Mouse (Mus musculus): ENCODE results near the gene Cacna1d.

The Cacna1d gene

DNA sequence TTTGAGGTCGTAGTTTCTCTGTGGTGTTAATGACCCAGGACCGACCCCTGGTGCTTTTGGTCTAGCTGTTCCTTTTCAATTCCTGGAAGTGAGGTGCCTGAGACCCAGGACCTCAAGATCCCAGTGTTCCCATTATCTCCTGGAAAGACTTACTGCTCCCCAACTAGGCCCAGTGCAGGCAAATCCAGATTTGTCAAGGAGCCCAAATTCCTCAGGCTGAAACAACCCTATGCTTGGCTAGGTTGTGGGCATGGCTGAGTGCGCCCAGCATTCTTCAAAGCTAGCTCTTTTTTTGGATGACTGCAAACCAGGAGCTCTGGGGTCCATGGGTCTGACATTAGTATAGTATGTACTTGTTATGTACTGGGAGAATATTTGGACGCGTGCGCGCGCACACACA is 471.9 kb downstream of the Cacna1d start:
- no peak for DNase-seq (ENCODE audit: low spot score)

DNA sequence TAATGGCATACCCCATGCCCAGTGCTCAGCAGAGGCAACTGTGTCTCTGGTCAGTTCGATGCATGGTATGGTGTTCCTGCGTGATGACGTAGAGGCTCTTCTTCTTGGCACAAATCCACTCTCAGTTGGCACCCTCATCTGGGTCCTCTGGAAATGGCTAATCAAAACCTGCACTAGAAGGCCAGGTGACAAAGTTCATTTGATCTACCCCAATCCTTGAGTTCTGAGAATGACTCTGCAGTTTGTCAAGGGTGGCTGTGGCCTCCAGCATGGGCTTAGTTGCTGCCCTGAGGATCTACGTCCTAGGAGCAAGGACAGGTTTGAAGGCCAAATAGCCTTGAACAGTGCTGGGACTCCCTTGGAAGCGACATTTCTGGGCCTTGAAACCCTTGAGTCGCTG is 472.4 kb downstream of the Cacna1d start:
- DNase-seq (ENCODE audit: low spot score) = no peak

DNA sequence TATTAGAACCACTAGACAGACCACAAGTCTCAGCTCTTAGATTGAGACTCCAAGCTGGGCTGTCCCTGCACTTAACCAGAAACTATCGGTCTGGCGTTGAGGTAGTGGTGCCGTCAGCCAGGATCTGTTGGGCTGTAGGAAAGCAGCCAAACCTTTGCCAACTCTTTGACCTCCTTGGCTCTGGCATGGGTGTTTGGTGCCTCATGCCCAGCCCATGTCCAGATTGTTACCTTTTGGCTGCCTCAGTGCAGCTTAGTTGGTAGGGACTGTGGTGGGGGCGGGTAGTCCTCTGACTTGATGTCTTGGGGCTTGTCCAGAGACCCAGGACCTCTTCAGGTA is 472.8 kb downstream of the Cacna1d start:
- DNase-seq (ENCODE audit: low spot score) = no peak

DNA sequence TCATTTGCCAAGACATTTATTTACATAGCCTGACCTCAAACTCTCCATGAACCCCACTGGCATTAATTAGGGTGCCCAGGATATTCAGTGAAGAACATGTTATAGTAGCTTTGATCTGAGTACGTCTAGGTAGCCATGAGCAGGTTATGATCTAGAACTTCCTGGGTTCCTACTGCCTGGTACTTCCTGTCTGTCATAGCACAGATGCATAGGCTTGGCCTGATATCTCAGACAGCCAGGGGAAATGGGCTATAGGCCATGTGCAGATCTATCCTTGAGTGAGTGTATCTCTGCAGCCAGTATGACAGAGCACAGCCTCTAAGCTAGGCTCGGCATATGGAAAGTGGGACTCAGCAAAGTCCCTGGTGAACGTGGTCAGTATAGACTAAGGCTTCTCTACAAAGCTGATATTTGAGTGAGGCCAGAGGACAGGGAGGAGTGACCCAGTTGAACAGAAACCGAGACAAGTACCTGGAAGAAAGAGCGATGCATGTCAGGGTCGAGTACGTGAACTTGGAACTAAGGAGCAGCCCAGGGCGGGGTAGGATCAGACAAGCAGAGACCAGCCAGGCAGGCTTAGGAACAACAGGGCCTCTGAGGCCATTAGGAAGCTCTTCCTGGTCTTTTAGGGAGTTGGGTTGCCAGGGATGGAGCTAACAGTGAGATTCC is 473.3 kb downstream of the Cacna1d start:
- no peak for DNase-seq (ENCODE audit: low spot score)

DNA sequence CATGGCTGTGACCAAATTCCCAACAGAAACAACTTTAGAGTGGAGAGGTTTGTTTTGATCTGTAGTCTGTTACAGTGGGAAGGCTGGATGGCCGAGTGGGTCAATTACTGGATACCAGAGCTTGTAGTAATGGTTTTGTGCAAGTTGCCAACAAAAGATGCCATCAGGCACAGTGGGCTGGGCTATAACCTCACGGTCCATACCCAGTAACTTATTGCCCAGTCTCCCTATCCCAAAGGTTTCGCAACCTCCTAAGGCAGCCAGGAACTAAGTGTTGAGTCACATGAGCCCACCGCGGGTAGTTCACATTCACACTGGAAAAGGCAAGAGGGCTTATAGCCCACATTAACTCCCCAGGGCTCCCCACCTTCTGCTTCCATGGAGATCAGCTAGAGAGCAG is 474.6 kb downstream of the Cacna1d start:
- no peak for DNase-seq (ENCODE audit: low spot score)

DNA sequence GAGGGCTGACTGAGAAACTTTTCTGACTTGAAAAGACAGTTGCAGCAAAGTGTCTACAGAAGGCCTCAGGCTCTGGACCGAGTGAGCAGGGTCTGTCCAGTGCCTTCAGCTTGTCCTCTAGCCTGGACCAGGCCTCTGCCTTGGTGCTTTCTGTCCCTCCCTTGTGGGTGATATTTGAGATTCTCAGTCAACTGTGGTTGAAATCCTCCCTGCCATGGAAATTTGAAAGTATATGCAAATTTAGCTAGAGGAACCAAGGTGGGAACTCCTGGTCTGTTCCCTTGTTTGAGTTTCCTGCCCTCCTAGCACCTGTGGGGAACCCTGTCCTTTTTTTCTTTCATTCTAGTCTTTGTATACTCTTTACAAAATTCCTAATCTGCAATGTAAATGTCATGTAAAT is 476.2 kb downstream of the Cacna1d start:
- no peak for DNase-seq (ENCODE audit: low spot score)

DNA sequence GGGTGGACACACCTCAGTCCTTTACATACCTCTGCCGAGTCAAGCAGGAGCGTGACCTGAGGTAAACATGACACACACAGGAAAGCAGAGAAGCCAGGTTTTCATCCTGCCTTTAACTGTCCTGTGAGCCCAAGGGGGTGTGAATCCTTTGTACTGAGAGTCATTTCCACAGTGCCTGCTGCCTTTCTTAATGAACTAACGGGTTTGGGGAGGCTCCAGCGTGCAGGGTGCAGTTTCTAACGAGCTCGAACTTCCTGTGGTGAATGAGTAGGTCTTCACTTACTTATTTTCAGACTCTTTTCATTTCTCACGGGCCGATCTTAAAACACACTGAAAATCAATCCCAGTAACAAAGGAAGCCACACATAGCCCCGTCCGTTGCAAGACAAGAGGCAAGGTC is 476.8 kb downstream of the Cacna1d start:
- no peak for DNase-seq (ENCODE audit: low spot score)

DNA sequence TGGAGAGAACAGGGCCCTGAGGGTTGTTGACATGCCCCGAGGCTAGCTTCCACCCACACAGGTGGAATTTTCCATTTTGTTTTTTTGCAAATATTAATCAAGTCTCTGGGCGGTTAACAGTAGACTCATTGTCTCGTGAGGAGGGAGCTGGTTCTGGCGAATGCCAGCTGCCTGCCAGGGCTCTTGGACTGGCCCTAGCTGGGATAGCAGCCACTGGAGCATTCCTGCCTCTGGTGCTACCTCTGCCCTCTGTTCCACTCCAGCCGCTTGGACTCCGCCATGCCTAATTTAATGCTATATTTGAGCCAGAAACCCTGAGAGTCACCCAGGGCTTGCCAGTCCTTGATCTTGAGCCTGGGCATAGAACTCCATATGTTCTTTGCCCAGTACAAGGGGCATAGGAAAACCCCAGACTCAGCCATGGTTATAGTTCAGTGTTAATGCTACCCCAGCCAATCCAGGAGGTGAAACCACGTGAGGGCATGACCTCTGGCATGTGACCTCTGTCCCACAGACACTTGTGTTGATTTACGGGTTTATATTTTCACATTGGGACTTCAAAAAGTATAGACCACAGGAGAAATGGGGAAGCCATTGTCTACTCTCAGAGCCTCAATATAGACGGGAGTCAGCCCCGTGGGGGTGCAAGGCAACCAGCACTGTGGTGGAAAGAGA is 479.2 kb downstream of the Cacna1d start:
- no peak for DNase-seq (ENCODE audit: low spot score)

DNA sequence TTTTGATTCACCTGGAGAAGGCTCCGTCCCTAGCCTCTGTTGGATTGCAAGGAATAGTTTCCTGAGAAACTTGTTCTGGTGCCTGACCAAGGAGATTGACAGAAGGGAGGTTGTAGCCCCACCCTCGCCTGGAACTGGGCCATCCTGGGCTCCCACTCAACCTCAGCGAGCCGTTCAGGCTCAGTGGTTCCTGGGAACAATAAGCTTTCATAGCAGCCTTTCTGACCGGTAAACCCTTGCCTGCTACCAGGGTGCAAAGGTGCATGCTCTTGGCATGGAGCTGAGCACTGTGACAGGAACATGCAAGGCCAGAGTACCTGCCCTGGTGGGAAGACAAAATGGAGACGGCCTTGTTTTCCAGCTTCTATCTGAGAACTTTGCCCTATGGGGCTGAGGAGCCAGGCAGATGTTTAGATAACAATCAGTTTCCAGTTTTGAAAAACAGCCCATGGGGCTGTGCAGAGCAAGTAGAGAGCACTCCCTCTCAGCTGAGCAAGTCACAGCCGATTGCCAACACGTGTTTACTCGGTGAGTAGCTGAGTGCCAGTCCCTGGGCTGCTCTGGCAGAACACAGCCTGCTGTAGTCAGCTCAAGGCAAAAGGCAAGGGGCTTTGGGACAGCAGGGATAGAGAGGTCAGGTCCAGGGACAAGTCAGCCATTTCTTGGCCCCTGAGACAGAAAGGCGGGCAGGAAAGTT is 481.2 kb downstream of the Cacna1d start:
- no peak for DNase-seq (ENCODE audit: low spot score)

DNA sequence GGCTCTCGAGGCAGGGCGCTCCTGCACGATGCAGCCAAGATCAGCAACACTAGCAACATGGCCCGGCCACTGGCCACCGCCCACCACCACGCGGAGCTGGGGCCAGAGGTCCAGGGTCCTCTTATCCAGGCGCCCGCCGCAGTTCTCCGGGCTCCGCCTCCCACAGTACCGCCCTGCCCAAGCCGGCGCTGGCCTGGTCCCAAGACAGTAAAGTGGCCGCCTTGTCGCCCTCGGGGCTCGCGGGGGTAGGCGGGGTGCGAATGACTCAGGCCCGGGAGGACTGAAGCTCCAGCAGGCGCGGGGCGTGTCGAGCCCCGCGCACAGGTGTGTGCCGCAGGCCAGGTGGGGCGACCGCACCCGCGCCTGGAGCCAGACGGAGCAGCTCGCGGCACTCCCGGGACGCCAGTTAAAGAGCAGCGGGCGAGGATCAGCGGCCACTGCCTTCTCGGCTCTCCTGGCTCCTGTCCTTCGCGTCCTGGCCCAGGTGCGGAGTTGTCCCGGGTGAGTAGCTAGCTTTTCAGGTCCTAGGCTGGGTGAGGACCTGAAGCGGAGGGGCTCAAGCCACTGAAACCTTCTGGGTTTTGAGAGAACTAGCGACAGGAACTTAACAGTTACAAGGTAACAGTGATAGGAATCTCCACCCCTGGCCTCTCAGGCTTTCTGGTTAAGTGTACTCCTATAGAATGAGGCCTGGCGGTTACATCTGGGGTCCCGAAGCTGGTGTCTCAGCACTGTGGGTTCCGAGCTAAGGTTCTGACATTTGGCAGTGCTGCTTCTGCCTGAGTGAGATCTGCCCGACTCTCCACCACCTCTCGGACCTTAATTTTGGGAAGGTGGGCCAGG is 482.3 kb downstream of the Cacna1d start, which contains the start of the genes Il17rb and Chdh:
Gene Il17rb, minus strand, starts transcription at position 164 of the 843 bp plus-strand sequence.
Gene Chdh, plus strand, starts transcription at position 291 of the 843 bp plus-strand sequence.
- peak; percentile 61 for DNase-seq (ENCODE audit: low spot score)

DNA sequence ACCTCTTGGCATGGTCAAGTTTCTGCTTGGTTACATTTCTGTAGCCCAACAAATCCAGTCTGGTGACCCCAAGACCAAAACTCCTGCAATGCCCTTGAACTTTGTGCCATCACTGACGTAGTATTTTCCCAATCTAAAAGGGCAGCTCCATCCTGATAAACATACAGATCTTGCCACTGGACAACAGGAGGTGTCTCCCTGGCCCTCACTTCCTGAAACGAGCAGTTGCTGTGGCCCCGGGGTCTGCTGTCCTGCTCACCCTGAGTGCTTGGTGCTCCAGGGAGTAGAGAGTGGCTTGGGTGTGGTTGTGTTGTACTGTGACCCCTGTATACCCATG is 491.8 kb downstream of the Cacna1d start:
- DNase-seq (ENCODE audit: low spot score) = no peak

DNA sequence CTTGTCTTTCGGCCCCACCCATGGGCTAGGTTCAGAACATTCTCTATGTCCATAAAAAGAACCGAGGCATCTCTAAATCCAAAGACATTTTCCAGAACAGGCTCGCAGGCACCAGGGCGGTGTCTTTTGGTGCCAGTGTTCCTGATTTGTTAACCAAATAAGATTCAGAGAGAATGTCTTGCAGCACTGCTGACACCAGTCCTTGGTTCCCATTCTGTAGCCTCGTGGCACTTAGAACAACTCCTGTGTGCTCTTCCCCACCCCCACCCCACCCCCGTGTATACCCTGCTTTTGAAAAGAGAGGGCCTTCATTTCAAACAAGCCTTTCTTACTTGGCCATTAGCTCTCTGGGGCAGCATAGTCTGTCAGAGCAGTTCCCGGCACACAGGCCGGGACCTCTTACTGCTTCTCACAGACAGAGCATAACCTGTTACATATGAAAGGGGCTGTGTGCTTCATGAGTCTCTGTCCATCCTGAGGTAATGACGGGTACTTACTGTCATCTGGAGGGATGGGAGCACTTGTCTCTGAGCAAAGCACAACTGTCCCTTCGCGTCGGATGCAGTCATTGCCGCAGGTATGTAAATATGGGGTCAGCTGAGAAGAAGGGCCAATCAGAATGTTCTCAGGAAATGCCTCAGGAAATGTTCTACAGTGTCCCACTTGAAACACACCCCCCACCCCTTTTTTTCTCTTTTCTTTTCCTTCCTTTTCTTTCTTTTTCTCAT is 492.3 kb downstream of the Cacna1d start:
- DNase-seq (ENCODE audit: low spot score) = no peak

DNA sequence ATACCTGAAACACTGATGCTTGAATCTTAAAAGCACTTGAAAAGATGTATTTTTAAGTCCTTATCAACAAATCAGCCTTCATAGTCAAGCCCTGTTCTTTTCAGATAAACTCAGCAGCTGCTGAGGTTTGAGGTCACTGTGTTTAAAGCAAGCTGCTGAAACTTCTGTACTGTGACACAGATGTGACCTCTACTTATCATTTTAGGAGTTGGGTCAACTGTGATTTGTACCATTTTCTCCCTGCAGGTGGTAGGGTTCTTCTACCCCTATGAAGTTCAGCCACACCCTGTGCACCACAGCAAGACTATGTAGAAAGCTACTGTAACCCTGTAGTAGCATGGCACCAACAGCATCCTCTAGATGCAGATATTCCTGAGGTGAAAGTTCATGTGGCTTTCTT is 493.9 kb downstream of the Cacna1d start:
- no peak for DNase-seq (ENCODE audit: low spot score)

DNA sequence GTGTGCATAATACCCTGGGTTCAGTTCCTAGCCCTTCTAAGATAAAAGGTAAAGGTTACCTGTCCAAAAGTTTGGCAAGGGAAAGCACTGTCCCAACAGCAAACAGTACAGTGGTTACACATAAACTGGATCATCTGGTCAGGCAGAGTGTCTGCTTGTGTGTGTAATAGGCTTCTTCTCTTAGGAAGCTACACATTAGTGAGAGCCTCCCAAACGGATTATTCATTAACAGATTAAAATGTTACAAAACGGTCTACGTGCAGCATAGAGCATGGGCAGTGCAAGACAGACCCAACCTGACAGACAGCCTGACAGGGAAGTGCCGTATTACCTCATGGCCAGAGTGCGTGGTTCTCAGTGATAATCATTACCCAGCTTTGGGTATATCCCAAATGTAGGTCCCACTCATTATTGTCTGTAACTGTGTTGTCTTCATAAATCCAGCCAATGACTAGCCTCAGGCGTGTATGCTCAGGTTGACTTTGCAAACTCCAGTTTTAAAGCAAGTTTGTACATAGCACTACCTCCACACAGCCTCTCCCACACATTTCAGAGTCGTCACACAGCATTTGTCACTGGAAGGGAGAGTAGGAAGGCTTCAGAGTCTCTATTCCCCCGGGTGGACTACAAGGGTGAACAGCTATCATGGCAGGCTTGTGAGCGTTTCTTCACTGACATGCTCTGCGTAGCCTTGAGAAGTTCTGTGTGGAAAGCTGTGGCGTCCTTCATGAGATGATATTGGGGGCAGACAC is 495.1 kb downstream of the Cacna1d start:
- DNase-seq (ENCODE audit: low spot score) = no peak

DNA sequence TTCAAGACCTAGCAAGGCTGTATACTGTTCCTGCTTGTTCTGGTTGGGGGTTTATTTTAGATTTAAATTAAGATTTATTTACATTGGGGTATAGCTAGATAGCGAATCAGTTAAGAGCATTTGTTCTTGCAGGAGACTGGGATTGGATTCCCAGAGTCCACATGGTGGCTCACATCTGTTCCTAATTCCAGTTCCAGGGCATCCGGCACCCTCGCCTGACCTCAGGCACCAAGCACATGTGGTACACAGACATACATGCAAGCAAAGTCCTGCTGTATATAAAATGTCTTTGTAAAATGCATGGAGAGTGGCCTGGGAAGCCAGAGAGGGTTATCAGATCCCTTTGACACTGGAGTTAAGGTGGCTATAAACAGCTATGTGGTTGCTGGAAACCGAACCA is 496.3 kb downstream of the Cacna1d start:
- DNase-seq (ENCODE audit: low spot score) = no peak

Measured in retina, embryonic 14.5 days (tissue).